Mouse (Mus musculus) neural tube, embryonic 13.5 days (tissue): ENCODE results near the gene Pkdrej. TPM values are rescaled to one million over a fixed set of nuclear protein-coding genes. Genes with fewer than 3 reads are reported as not detected.

Source experiments
- ATAC-seq: fragments of 200-750 bp; cut with Nextera tagmentation; 2 replicates; pipeline ENCODE4 v1.8.0; 2017; ENCODE audit warnings: low read depth, mild to moderate bottlenecking, moderate TSS enrichment, moderate library complexity
- H3K27ac ChIP-seq: fragments of 300-500 bp; sonication (generic); replicated peaks from 2 replicates; pipeline ENCODE4 v1.5.1; 2015; ENCODE audit warnings: moderate library complexity, mild to moderate bottlenecking, inconsistent platforms
- H3K27me3 ChIP-seq: fragments of 300-500 bp; sonication (generic); 2 replicates; pipeline ENCODE4 v1.6.1; 2015; ENCODE audit warnings: mild to moderate bottlenecking, inconsistent platforms
- H3K36me3 ChIP-seq: fragments of 300-500 bp; sonication (generic); 2 replicates; pipeline ENCODE4 v1.6.1; 2015; ENCODE audit warnings: mild to moderate bottlenecking, inconsistent platforms
- H3K4me1 ChIP-seq: fragments of 300-500 bp; sonication (generic); replicated peaks from 2 replicates; pipeline ENCODE4 v1.6.1; 2015; ENCODE audit warnings: inconsistent platforms
- H3K4me2 ChIP-seq: fragments of 300-500 bp; sonication (generic); 2 replicates; pipeline ENCODE4 v1.6.1; 2015; ENCODE audit warnings: inconsistent platforms, mild to moderate bottlenecking, moderate library complexity
- H3K4me3 ChIP-seq: fragments of 300-500 bp; sonication (generic); 2 replicates; pipeline ENCODE4 v1.5.1; 2015; ENCODE audit warnings: mild to moderate bottlenecking, inconsistent platforms
- H3K9ac ChIP-seq: fragments of 300-500 bp; sonication (generic); 2 replicates; pipeline ENCODE4 v1.6.1; 2015; ENCODE audit warnings: moderate library complexity, mild to moderate bottlenecking, inconsistent platforms
- H3K9me3 ChIP-seq: fragments of 300-500 bp; sonication (generic); 2 replicates; pipeline ENCODE4 v1.6.1; 2016; ENCODE audit warnings: inconsistent platforms
- WGBS: fragments of 180-500 bp; shearing (Covaris S2); methylation state at CpG from one replicate; pipeline ENCODE4 v1.1.7; 2015; 5-methylcytosine and 5-hydroxymethylcytosine counted together
- polyA plus RNA-seq: library from polyadenylated mRNA; unstranded; fragments of >200 nt; fragmentation: Nextera tagmentation; extraction: Ambion mirVana; gene quantifications from 2 replicates; pipeline ENCODE4 v1.2.1, GENCODE M21; 2015

Gene Pkdrej
- polyA plus RNA-seq, 1 experiment from 2014 or later, result 0.03 TPM

- H3K9me3 ChIP-seq, result no peaks in the 10 kb centered on the region
- H3K4me1 ChIP-seq, result peaks cover 12% of the 10 kb centered on the region
- H3K27me3 ChIP-seq, result no peaks in the 10 kb centered on the region
- H3K4me2 ChIP-seq, result peak overlapping the region; percentile 68
- no peak for ATAC-seq
- 54% methylated on average over 8 of the region's 8 CpGs for WGBS
- 0 out of 2 replicates have a peak overlapping the region, but pooled peaks have one; percentile 38 for H3K27ac ChIP-seq
- peak overlapping the region; percentile 74 for H3K9ac ChIP-seq
- H3K36me3 ChIP-seq, result peaks cover 5% of the 10 kb centered on the region; the same call in 1 of the 2 replicates
- H3K4me3 ChIP-seq, result peak overlapping the region; percentile 60
These were observed 11.1 kb upstream of the Pkdrej start for GRCm38 (mm10) chr15:85832599-85832998.

DNA sequence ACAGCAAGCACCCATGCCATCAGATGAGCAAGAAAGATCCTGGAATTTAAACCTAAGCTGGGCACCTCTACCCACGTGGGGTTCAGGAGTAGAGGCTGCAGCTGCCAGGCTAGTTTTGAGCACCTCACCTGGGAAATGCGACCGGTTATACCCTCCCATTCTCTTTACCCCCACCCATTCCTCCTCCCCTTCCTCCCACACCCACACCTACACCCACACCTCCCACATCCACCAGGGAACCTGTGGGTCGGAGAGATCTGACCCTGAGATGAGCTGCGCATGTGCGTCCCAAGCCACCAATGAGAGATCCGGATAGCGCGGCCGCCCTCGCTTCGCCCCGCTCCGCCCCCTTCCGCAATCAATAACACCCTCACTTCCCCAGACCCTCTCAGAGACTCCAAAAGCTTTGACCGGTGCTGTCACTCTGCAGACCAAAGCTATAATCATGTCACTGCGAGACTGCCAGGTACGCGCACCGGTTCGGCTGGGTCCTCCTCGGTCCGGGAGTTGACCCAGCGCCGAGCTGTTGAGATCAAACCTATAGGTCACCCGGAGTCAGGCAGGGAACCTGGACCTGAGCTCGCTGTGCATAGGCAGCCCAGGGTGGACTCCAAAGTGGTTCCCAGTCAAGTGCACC is 10.5 kb upstream of the Pkdrej start, which contains the start of gene Ttc38:
TSS of gene Ttc38 (plus strand) at position 353 of the 637 bp plus-strand sequence.
- peaks cover 5% of the 10 kb centered on the region; the same call in 1 of the 2 replicates for H3K36me3 ChIP-seq

GRCm38 (mm10) chr15:85829470-85829869 is 7.9 kb upstream of the Pkdrej start:
- H3K36me3 ChIP-seq, result no peaks in the 10 kb centered on the region
- H3K27ac ChIP-seq, result no peak overlapping the region
- H3K9ac ChIP-seq, result no peak overlapping the region
- peaks cover 12% of the 10 kb centered on the region for H3K4me1 ChIP-seq
- ATAC-seq, result no peak
- no peak overlapping the region for H3K4me2 ChIP-seq
- H3K9me3 ChIP-seq, result no peaks in the 10 kb centered on the region
- 78% methylated on average over 5 of the region's 5 CpGs for WGBS
- H3K4me3 ChIP-seq, result no peak overlapping the region
- H3K27me3 ChIP-seq, result no peaks in the 10 kb centered on the region

More for the DNA sequence above, 10.5 kb upstream of the Pkdrej start, which contains the start of gene Ttc38:
- H3K27me3 ChIP-seq, result no peaks in the 10 kb centered on the region
- peak; percentile 95 for ATAC-seq
- WGBS, result 1% methylated on average over 27 of the region's 27 CpGs
- H3K4me1 ChIP-seq, result peaks cover 12% of the 10 kb centered on the region
- no peaks in the 10 kb centered on the region for H3K9me3 ChIP-seq
- H3K4me2 ChIP-seq, result peak within 1 kb of the TSS; percentile 68
- H3K27ac ChIP-seq, result 0 out of 2 replicates have a peak within 1 kb of the TSS, but pooled peaks have one; percentile 38
- peak within 1 kb of the TSS; percentile 60 for H3K4me3 ChIP-seq
- peak within 1 kb of the TSS; percentile 74 for H3K9ac ChIP-seq

GRCm38 (mm10) chr15:85828071-85828470 is 6.5 kb upstream of the Pkdrej start:
- Histone ChIP-seq H3K4me3 (no peak overlapping the region), H3K9me3 (no peaks in the 10 kb centered on the region), H3K4me2 (no peak overlapping the region), H3K36me3 (no peaks in the 10 kb centered on the region), H3K27ac (no peak overlapping the region), H3K27me3 (0 out of 2 replicates have a peak, but pooled peaks cover 6% of the 10 kb centered on the region), H3K9ac (no peak overlapping the region), H3K4me1 (peaks cover 12% of the 10 kb centered on the region)
- 86% methylated on average over 4 of the region's 4 CpGs for WGBS
- ATAC-seq, result no peak

DNA sequence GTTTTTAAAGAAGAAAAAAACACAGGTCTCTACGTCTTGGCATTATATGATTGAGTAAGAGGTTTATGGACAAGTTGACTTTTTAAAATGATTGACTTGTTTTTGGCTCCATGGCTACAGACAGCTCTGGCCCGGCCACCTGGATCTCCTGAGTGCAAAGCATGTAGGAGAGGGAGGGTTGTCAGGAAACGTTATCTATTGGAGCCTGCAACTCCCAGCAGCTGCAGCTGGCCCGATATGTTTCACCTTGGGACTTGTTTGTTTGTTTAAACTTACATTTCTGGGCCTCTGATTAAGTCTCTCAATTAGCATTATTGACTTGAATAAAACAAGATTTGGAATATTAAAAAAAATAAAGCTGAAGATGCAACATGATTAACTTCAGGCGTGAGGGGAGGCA is 5.1 kb upstream of the Pkdrej start:
- peaks cover 14% of the 10 kb centered on the region for H3K27me3 ChIP-seq
- H3K36me3 ChIP-seq, result no peaks in the 10 kb centered on the region
- ATAC-seq, result no peak
- WGBS, result 81% methylated on average over 5 of the region's 5 CpGs
- H3K4me1 ChIP-seq, result peaks cover 6% of the 10 kb centered on the region
- H3K27ac ChIP-seq, result no peak overlapping the region
- no peak overlapping the region for H3K9ac ChIP-seq
- no peak overlapping the region for H3K4me2 ChIP-seq
- H3K4me3 ChIP-seq, result no peak overlapping the region
- no peaks in the 10 kb centered on the region for H3K9me3 ChIP-seq

DNA sequence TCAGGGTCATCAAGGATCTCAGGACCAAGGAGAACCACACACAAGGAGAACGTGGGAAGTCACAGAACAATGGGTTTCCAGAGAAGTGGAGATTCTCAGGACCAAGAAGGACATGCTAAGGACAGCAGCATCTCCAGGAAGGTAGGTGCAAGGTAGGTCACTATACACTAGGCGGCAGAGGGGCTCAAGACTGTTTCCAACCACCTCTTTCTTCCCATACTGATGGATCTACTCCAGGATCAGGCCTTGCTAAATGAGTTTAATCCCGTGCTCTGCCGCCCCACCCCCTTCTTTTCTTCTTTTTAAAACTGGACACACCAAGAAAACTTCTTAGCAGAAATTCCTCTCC is 451 bp upstream of the Pkdrej start:
- H3K4me2 ChIP-seq, result peak overlapping the region; percentile 88
- no peak overlapping the region for H3K27ac ChIP-seq
- H3K9ac ChIP-seq, result peak overlapping the region; percentile 76
- H3K36me3 ChIP-seq, result no peaks in the 10 kb centered on the region
- ATAC-seq, result 0 out of 2 replicates have a peak, but pooled peaks have one; percentile 59
- peaks cover 30% of the 10 kb centered on the region for H3K27me3 ChIP-seq
- H3K4me1 ChIP-seq, result peaks cover 11% of the 10 kb centered on the region
- H3K4me3 ChIP-seq, result peak overlapping the region; percentile 48
- WGBS, result 15% methylated on average over 4 of the region's 4 CpGs
- peaks cover 18% of the 10 kb centered on the region for H3K9me3 ChIP-seq

GRCm38 (mm10) chr15:85813428-85813827 is 8.1 kb downstream of the Pkdrej start:
- Histone ChIP-seq H3K9me3 (peaks cover 12% of the 10 kb centered on the region), H3K4me3 (no peak overlapping the region), H3K4me2 (no peak overlapping the region), H3K36me3 (no peaks in the 10 kb centered on the region), H3K27me3 (no peaks in the 10 kb centered on the region), H3K9ac (no peak overlapping the region), H3K27ac (no peak overlapping the region), H3K4me1 (peaks cover 17% of the 10 kb centered on the region)
- ATAC-seq, result no peak
- WGBS, result 80% methylated on average over 10 of the region's 10 CpGs

DNA sequence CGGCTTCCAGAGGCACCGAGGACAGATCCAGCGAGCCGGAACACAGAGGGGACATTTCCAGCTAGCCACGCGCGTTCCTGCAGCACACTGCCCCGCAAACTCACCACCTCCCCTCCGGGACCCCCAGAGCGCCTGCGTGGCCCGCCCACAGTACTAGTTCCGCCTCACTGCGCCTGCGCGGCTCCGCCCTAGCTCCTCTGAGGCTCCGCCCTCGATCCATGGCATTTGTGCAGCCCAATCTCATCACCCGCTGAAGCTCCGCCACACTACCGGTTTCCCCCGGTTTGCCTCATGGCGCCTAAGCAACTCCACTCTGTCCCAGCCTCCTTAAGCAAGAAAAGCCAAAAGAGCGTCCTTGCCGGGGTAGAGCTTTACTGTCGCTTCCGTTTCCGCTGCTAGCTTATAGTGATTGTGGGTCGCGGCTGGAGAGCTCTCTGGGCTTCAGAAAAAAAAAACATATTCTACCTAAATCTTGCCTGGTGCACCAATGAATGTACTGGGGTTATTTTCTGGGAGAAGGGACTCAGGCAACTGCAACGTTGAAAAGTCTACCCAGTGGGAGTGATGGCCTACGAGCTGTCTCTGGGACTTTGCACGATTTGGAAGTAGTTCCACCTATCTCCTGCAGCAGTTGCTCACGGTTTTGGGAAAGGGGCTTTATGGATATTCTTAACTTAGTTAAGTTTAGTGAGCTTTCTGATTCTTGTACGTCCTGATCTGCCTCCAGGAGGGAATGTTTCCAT is 9.8 kb downstream of the Pkdrej start, which contains the start of gene Cdpf1:
TSS of gene Cdpf1 (minus strand) at position 163 of the 743 bp plus-strand sequence.
- Histone ChIP-seq H3K27me3 (no peaks in the 10 kb centered on the region), H3K4me2 (peak within 1 kb of the TSS; percentile 89), H3K4me1 (peaks cover 17% of the 10 kb centered on the region), H3K9me3 (no peaks in the 10 kb centered on the region), H3K27ac (peak within 1 kb of the TSS; percentile 91), H3K36me3 (no peaks in the 10 kb centered on the region), H3K4me3 (peak within 1 kb of the TSS; percentile 82), H3K9ac (peak within 1 kb of the TSS; percentile 85)
- 3% methylated on average over 36 of the region's 36 CpGs for WGBS
- peak; percentile 96 for ATAC-seq

DNA sequence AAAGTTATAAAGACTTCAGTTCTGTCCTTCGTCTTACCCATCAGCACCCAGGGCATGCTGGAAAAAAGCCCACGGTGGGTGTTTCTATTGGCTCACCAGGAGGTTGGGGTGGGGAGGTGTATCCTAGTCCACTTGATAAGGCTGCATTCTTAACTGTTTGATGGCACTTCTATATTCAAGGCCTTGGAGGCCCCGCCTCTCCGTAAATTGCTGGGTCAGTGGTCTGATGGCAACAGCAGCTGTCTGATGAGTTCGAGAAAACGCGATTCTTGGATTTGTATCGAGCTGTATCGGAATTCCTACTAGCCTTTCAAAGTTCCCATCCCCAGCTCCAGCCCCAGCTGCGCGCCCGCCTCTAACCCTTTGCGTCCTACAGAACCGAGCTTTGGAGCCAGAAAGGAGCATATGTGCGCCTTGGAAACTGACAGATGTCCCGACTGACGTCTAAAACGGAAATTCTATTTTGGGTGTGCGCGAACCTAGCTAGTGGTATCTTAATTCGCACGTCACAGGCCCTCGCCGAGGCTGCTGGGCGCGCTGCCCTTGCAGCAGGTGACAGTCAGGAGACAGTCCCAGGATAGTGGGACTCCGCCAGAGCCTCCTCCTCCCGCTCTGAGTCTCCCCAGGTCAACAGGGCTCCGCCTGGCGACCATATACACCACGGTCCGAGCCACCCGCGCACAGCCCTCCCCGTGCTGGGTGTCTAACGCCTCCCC is 10.6 kb downstream of the Pkdrej start:
- no peaks in the 10 kb centered on the region for H3K9me3 ChIP-seq
- no peaks in the 10 kb centered on the region for H3K27me3 ChIP-seq
- H3K9ac ChIP-seq, result peak overlapping the region; percentile 85
- H3K4me3 ChIP-seq, result peak overlapping the region; percentile 82
- peaks cover 17% of the 10 kb centered on the region for H3K4me1 ChIP-seq
- ATAC-seq, result peak; percentile 92
- H3K4me2 ChIP-seq, result peak overlapping the region; percentile 89
- H3K36me3 ChIP-seq, result no peaks in the 10 kb centered on the region
- WGBS, result 4% methylated on average over 36 of the region's 36 CpGs
- peak overlapping the region; percentile 91 for H3K27ac ChIP-seq

- Histone ChIP-seq H3K9ac (peak overlapping the region; percentile 85), H3K36me3 (no peaks in the 10 kb centered on the region), H3K27ac (peak overlapping the region; percentile 91), H3K4me3 (peak overlapping the region; percentile 82), H3K9me3 (no peaks in the 10 kb centered on the region), H3K4me2 (peak overlapping the region; percentile 89), H3K27me3 (no peaks in the 10 kb centered on the region), H3K4me1 (peaks cover 17% of the 10 kb centered on the region)
- ATAC-seq, result no peak
- WGBS, result 91% methylated on average over 5 of the region's 5 CpGs
These were observed 11.1 kb downstream of the Pkdrej start for GRCm38 (mm10) chr15:85810462-85810805.

DNA sequence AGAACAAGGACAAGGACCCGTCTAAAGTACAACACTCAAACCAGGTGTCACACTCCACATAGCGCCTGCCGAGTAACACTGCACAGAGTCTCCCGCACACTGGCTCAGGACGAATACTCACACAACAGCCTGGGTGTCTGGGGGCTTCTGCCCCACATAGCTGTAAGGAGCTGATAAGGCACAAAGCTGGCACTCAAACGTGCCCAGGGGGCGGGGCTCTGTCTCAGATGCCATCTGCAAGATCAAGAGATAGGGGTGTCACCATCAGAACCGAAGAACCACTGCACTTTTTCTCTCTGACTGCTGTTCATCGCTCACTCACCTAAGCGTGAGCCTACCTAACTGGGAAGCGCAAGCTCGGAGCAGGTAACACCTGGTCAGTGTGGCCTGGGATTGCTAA is 12.4 kb downstream of the Pkdrej start:
- Histone ChIP-seq H3K4me3 (no peak overlapping the region), H3K36me3 (no peaks in the 10 kb centered on the region), H3K9ac (no peak overlapping the region), H3K27me3 (no peaks in the 10 kb centered on the region), H3K4me1 (peaks cover 17% of the 10 kb centered on the region), H3K9me3 (no peaks in the 10 kb centered on the region), H3K4me2 (no peak overlapping the region), H3K27ac (no peak overlapping the region)
- no peak for ATAC-seq
- WGBS, result 90% methylated on average over 12 of the region's 12 CpGs

GRCm38 (mm10) chr15:85808434-85808833 is 13.1 kb downstream of the Pkdrej start:
- no peak overlapping the region for H3K4me3 ChIP-seq
- 62% methylated on average over 8 of the region's 8 CpGs for whole genome bisulfite sequencing
- H3K9ac ChIP-seq, result no peak overlapping the region

More at GRCm38 (mm10) chr15:85808434-85808833, 13.1 kb downstream of the Pkdrej start:
- peaks cover 17% of the 10 kb centered on the region for H3K4me1 ChIP-seq
- no peak overlapping the region for H3K27ac ChIP-seq
- no peak overlapping the region for H3K4me2 ChIP-seq
- no peaks in the 10 kb centered on the region for H3K9me3 ChIP-seq
- ATAC-seq, result no peak
- H3K36me3 ChIP-seq, result no peaks in the 10 kb centered on the region
- H3K27me3 ChIP-seq, result no peaks in the 10 kb centered on the region
